Mouse (Mus musculus) cortical plate, adult 2 months (tissue): Measurements from ENCODE around the gene Nr1h3.

Experiments used
- CTCF ChIP-seq: fragments of 200-500 bp; IDR thresholded peaks from 2 replicates; pipeline ENCODE4 v1.5.1; 2011; ENCODE audit warnings: mild to moderate bottlenecking, control low read depth, low read length; ENCODE audit not compliant: insufficient read depth; ENCODE audit errors: extremely low read depth
- POLR2A ChIP-seq: fragments of 200-500 bp; IDR thresholded peaks from 2 replicates; pipeline ENCODE4 v1.6.1; 2011; ENCODE audit warnings: mild to moderate bottlenecking, low read length, control low read depth; ENCODE audit not compliant: insufficient read depth; ENCODE audit errors: extremely low read depth

DNA sequence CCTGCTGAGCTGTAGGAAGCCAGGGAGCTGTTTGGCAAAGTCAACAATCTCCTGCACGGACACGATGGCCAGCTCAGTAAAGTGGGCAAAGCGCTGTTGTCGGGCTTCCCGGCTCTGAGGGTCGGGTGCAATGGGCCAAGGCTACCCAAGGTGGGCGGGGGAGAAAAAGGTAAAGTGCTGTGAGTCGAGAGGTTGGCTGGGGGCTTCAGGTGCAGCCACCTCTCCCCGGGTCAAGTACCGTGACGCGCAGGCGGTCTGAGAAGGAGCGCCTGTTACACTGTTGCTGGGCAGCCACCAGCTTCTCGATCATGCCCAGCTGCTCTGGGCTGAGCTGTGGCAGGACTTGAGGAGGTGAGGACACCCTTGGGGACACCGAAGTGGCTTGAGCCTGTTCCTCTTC lies 12.1 kb downstream of the Nr1h3 start:
- TF ChIP-seq CTCF, result no peak
- TF ChIP-seq POLR2A, result no peak
